Mouse (Mus musculus) small intestine, adult 2 months (tissue): ENCODE measurements at regions not wholly inside any gene's neighbourhood (a gene's known extent, or its start where the extent isn't known, plus 50 kb on each side); places are given as distances from the start of the nearest gene placed in this dataset.

Experiments
- H3K27ac ChIP-seq: fragments of 200-500 bp; 2 replicates; pipeline ENCODE4 v1.5.1; 2012; ENCODE audit warnings: low read depth, low read length, control low read depth, inconsistent platforms; ENCODE audit not compliant: insufficient read depth
- H3K27me3 ChIP-seq: fragments of 200-500 bp; 2 replicates; pipeline ENCODE4 v1.6.1; 2012; ENCODE audit warnings: mild to moderate bottlenecking, moderate library complexity, low read length, inconsistent platforms; ENCODE audit not compliant: control insufficient read depth, insufficient read depth
- H3K36me3 ChIP-seq: fragments of 200-500 bp; 2 replicates; pipeline ENCODE4 v1.6.1; 2012; ENCODE audit warnings: mild to moderate bottlenecking, low read length, control low read depth, inconsistent platforms; ENCODE audit not compliant: control insufficient read depth, insufficient read depth
- H3K4me1 ChIP-seq: fragments of 200-500 bp; 2 replicates; pipeline ENCODE4 v1.6.1; 2012; ENCODE audit warnings: low read length, inconsistent platforms, mixed read lengths; ENCODE audit not compliant: control insufficient read depth, insufficient read depth, insufficient read length
- H3K4me3 ChIP-seq: fragments of 200-500 bp; 2 replicates; pipeline ENCODE4 v1.5.1; 2012; ENCODE audit warnings: low read depth, mild to moderate bottlenecking, control low read depth, inconsistent platforms, low read length, moderate library complexity
- CTCF ChIP-seq: fragments of 200-500 bp; IDR thresholded peaks from 2 replicates; pipeline ENCODE4 v1.5.1; 2012; ENCODE audit warnings: low read depth, mild to moderate bottlenecking, control low read depth, inconsistent platforms, low read length, moderate library complexity, mixed read lengths; ENCODE audit not compliant: insufficient replicate concordance, insufficient read length; ENCODE audit errors: extremely low read depth
- POLR2A ChIP-seq: fragments of 200-500 bp; IDR thresholded peaks from 2 replicates; pipeline ENCODE4 v1.6.1; 2012; ENCODE audit warnings: low read depth, mild to moderate bottlenecking, control low read depth, inconsistent platforms, low read length, moderate library complexity
- WGBS: fragments of 180-500 bp; shearing (Covaris S2); methylation state at CpG from one replicate; pipeline ENCODE4 v1.1.7; 2018; 5-methylcytosine and 5-hydroxymethylcytosine counted together

- no peak overlapping the region for H3K4me3 ChIP-seq
- TF ChIP-seq CTCF (no peak), POLR2A (no peak)
Measured at GRCm38 (mm10) chr3:105130228-105130627, 63.6 kb downstream of the 4930564D02Rik start.

GRCm38 (mm10) chr3:105131053-105131452, 64.4 kb downstream of the 4930564D02Rik start:
- Histone ChIP-seq H3K4me1 (no peaks in the 10 kb centered on the region), H3K27me3 (no peaks in the 10 kb centered on the region), H3K27ac (no peak overlapping the region), H3K36me3 (no peaks in the 10 kb centered on the region), H3K4me3 (no peak overlapping the region)
- TF ChIP-seq POLR2A, result no peak
- TF ChIP-seq CTCF, result no peak
- WGBS, result 81% methylated on average over 6 of the region's 6 CpGs

More at GRCm38 (mm10) chr3:105130228-105130627, 63.6 kb downstream of the 4930564D02Rik start:
- 92% methylated on average over 4 of the region's 4 CpGs for WGBS
- H3K27me3 ChIP-seq, result no peaks in the 10 kb centered on the region
- no peaks in the 10 kb centered on the region for H3K36me3 ChIP-seq
- H3K4me1 ChIP-seq, result no peaks in the 10 kb centered on the region
- H3K27ac ChIP-seq, result no peak overlapping the region

- Histone ChIP-seq H3K4me3 (no peak overlapping the region), H3K4me1 (no peaks in the 10 kb centered on the region), H3K27me3 (no peaks in the 10 kb centered on the region), H3K36me3 (no peaks in the 10 kb centered on the region), H3K27ac (no peak overlapping the region)
- no peak for TF ChIP-seq POLR2A
- no peak for TF ChIP-seq CTCF
- 63% methylated on average over 4 of the region's 4 CpGs for WGBS
Measured at GRCm38 (mm10) chr3:105133011-105133410, 66.4 kb downstream of the 4930564D02Rik start.

- Histone ChIP-seq H3K4me3 (no peak overlapping the region), H3K27ac (no peak overlapping the region), H3K36me3 (no peaks in the 10 kb centered on the region), H3K27me3 (no peaks in the 10 kb centered on the region), H3K4me1 (no peaks in the 10 kb centered on the region)
- 76% methylated on average over 14 of the region's 14 CpGs for WGBS
- TF ChIP-seq POLR2A (no peak), CTCF (no peak)
Measured at GRCm38 (mm10) chr3:105141170-105141971, 74.7 kb downstream of the 4930564D02Rik start.

- Histone ChIP-seq H3K4me3 (no peak overlapping the region), H3K4me1 (no peaks in the 10 kb centered on the region), H3K27me3 (no peaks in the 10 kb centered on the region), H3K27ac (no peak overlapping the region), H3K36me3 (no peaks in the 10 kb centered on the region)
- TF ChIP-seq POLR2A, result no peak
- TF ChIP-seq CTCF, result no peak
Measured at GRCm38 (mm10) chr3:105142631-105143030, 76.0 kb downstream of the 4930564D02Rik start.

- Histone ChIP-seq H3K36me3 (no peaks in the 10 kb centered on the region), H3K27me3 (no peaks in the 10 kb centered on the region; the same call in 1 of the 2 replicates), H3K4me1 (no peaks in the 10 kb centered on the region; the same call in 1 of the 2 replicates), H3K27ac (no peak overlapping the region), H3K4me3 (no peak overlapping the region)
- 8% methylated on average over 11 of the region's 11 CpGs for WGBS
- TF ChIP-seq CTCF (no peak), POLR2A (no peak)
Measured at GRCm38 (mm10) chr3:105151475-105152157, 85.0 kb downstream of the 4930564D02Rik start.

GRCm38 (mm10) chr3:105152158-105152541, 85.5 kb downstream of the 4930564D02Rik start:
- no peaks in the 10 kb centered on the region for H3K36me3 ChIP-seq
- no peaks in the 10 kb centered on the region; the same call in 1 of the 2 replicates for H3K4me1 ChIP-seq
- WGBS, result 21% methylated on average over 1 of the region's 1 CpGs
- no peaks in the 10 kb centered on the region; the same call in 1 of the 2 replicates for H3K27me3 ChIP-seq
- no peak overlapping the region for H3K4me3 ChIP-seq
- TF ChIP-seq POLR2A (no peak), CTCF (no peak)
- no peak overlapping the region for H3K27ac ChIP-seq
